Mouse (Mus musculus): ENCODE data around the gene Nr6a1. TPM values are rescaled to one million over a fixed set of nuclear protein-coding genes. Genes with fewer than 3 reads are reported as not detected.

The Nr6a1 gene
- polyA plus RNA-seq, 1 experiment = 1.8 TPM

DNA sequence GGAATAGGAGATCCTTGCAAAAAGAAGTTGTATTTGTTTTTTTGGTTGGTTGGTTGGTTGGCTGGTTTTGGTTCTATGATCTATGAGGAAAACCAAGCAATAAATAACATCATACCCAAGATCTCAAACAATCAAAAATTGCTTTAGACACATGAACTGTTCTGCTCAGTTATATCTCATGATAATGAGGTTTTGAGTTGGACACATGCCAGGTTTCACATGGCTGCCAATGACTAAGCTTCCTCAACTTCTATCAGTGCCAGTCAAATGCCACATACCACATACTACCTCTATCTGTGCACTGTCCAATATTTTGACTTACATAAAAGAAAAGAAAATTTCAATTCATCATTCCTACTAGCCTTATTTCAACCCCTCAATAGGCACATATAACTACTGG is 101.3 kb downstream of the Nr6a1 start:
- Histone ChIP-seq H3K36me3 (ENCODE audit: control insufficient read depth, insufficient read depth) (no peaks in the 10 kb centered on the region), H3K4me3 (peak overlapping the region; percentile 35), H3ac (ENCODE audit: control insufficient read depth, insufficient read length) (no peak overlapping the region), H3K4me2 (ENCODE audit: low read depth) (peak overlapping the region; percentile 83), H3K27me3 (ENCODE audit: control insufficient read depth, insufficient read depth, insufficient read length) (no peaks in the 10 kb centered on the region), H3K79me2 (ENCODE audit: control insufficient read depth, insufficient read depth) (peaks cover 52% of the 10 kb centered on the region)
- TF ChIP-seq E2F4 (IDR thresholded peaks at IDR 0.05; ENCODE audit: insufficient read depth) = no peak

DNA sequence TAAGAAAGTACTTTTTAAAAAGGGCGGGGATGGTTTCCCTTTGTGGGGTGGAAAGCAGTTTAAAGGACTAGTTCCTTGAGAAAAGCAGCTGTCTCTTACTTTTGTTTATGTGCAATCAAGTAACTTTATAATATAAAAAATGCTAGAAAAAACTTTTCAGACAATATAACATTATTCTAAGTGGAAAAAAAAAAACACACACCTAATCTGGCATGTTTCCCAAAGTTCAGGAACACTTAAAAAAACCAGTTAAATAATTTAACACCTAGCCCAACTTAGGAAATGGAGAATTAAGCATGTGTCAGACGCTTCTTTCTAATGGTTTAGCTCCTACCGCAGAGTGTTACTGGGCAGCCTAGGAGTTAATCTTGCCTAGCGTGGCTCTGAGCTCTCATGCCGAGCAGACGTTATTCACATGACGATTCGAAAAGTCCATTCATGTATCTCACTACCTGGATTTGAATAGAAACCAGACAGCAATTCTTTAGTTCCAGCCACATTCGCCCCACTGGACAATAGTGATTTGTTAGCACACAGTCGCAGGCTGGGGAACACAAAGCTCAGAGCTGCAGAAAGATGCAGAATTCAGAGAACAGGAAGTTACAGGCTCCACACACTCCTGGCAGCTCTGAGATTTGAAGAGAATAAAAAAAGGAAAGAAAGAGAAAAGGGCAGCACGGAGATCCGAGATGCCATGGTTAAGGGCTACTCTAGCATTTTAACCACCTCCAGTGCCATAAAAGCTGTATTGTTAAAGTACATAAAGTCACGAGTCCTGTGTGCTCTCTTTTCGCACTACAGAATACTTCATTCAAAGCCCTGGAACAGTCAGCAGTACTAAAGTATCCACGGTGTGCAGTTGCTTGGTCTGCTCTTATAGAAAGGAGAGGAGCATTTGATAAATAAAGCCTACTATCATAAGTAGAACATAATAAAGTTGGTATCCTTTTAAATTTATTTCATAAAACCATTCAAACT is 102.4 kb downstream of the Nr6a1 start:
- Histone ChIP-seq H3K4me3 (peak overlapping the region; percentile 35), H3K79me2 (ENCODE audit: control insufficient read depth, insufficient read depth) (peaks cover 43% of the 10 kb centered on the region), H3K27me3 (ENCODE audit: control insufficient read depth, insufficient read depth, insufficient read length) (no peaks in the 10 kb centered on the region), H3K4me2 (ENCODE audit: low read depth) (peak overlapping the region; percentile 83), H3K36me3 (ENCODE audit: control insufficient read depth, insufficient read depth) (no peaks in the 10 kb centered on the region), H3ac (ENCODE audit: control insufficient read depth, insufficient read length) (no peak overlapping the region)
- TF ChIP-seq POLR2A (IDR thresholded peaks at IDR 0.05; ENCODE audit: insufficient read length, low read depth) = no peak
- no peak for TF ChIP-seq TCF3 (IDR thresholded peaks at IDR 0.05; ENCODE audit: insufficient read length, low read depth)
- no peak for TF ChIP-seq CEBPB (IDR thresholded peaks at IDR 0.05; ENCODE audit: insufficient read depth, poor library complexity, severe bottlenecking)
- no peak for TF ChIP-seq SRF (IDR thresholded peaks at IDR 0.05; ENCODE audit: control insufficient read depth, insufficient read length, low read depth)
- no peak for TF ChIP-seq E2F4 (IDR thresholded peaks at IDR 0.05; ENCODE audit: insufficient read depth)
- no peak for TF ChIP-seq MYOD1 (IDR thresholded peaks at IDR 0.05; ENCODE audit: control insufficient read depth in 1 of 3, insufficient read length in 2 of 3, low read depth in 2 of 3)
- no peak for TF ChIP-seq REST (IDR thresholded peaks at IDR 0.05; ENCODE audit: insufficient read depth, insufficient read length)
- no peak for TF ChIP-seq TCF12 (IDR thresholded peaks at IDR 0.05; ENCODE audit: insufficient read depth, poor library complexity, severe bottlenecking)
- TF ChIP-seq MYOG (IDR thresholded peaks at IDR 0.05; ENCODE audit: control insufficient read depth in 1 of 3, insufficient read depth in 1 of 3, insufficient read length in 2 of 3, low read depth in 2 of 3) = no peak
- TF ChIP-seq USF1 (IDR thresholded peaks at IDR 0.05; ENCODE audit: low read depth) = no peak
- no peak for TF ChIP-seq MAX (IDR thresholded peaks at IDR 0.05; ENCODE audit: low read depth)
- no peak for TF ChIP-seq POLR2AphosphoS2 (IDR thresholded peaks at IDR 0.05; ENCODE audit: insufficient read length, low read depth)

DNA sequence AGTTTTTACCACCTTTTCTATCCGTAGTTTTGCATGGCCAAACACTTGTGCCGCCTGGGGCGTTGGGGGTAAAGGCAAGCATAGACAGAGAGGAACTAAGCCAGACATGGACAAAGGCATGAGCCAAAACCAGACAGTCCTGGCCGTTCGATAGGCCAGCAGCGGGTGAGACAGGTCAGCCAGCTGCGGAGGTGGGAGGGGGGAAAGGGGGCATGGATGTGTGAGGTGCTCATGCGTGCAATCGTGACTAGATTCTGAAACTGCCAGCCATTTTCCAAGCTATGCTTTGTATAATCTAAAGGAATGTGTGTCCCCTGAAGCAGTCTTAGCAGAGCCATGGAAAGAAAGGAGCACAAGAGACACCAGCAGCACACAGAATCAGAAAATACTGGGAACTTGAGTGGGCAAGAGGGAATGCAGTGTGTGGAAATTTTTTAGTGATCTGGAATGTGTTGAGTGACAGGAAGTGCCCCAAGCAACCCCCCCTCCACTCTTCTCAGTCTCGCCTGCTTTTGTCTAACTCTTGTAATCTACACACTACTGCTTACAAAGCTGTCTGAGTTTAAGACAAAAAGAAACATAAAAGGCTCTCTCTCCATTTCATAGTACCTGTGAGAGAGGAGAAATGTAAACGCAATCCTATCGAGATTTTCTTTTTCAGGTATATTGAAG is 103.4 kb downstream of the Nr6a1 start:
- Histone ChIP-seq H3K27me3 (ENCODE audit: control insufficient read depth, insufficient read depth, insufficient read length) (no peaks in the 10 kb centered on the region), H3K4me3 (peak overlapping the region; percentile 35), H3ac (ENCODE audit: control insufficient read depth, insufficient read length) (peak overlapping the region; percentile 89), H3K4me2 (ENCODE audit: low read depth) (peak overlapping the region; percentile 83), H3K36me3 (ENCODE audit: control insufficient read depth, insufficient read depth) (no peaks in the 10 kb centered on the region), H3K79me2 (ENCODE audit: control insufficient read depth, insufficient read depth) (peaks cover 43% of the 10 kb centered on the region)
- TF ChIP-seq POLR2A (IDR thresholded peaks at IDR 0.05; ENCODE audit: insufficient read length, low read depth) (peak; percentile 55), MYOG (IDR thresholded peaks at IDR 0.05; ENCODE audit: control insufficient read depth in 1 of 3, insufficient read depth in 1 of 3, insufficient read length in 2 of 3, low read depth in 2 of 3) (peak in 1 of 3 experiments; percentile 47), MYOD1 (IDR thresholded peaks at IDR 0.05; ENCODE audit: control insufficient read depth in 1 of 3, insufficient read length in 2 of 3, low read depth in 2 of 3) (peak in 2 of 3 experiments; percentile 53 to 79), MAX (IDR thresholded peaks at IDR 0.05; ENCODE audit: low read depth) (no peak), CEBPB (IDR thresholded peaks at IDR 0.05; ENCODE audit: insufficient read depth, poor library complexity, severe bottlenecking) (no peak), POLR2AphosphoS2 (IDR thresholded peaks at IDR 0.05; ENCODE audit: insufficient read length, low read depth) (peak; percentile 67), SRF (IDR thresholded peaks at IDR 0.05; ENCODE audit: control insufficient read depth, insufficient read length, low read depth) (peak; percentile 6)

DNA sequence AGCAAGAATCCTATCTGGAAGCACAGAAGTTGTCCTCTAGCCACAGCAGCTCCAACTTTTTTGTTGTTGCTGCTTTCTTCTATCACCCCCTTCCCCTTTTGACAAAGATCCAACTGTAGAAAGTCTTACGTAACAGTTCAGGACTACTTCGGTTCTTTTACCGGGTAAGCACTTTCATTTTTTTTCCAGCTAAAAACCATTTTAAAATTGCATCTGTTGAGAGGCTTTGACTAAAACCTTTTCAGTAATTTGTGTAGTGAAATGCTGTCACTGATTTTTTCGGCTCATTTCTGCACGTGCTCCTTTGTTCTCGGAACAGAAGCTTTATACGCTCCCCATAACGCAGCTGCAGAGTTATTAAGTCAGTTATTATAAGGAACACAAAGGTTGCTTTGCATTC is 104.1 kb downstream of the Nr6a1 start:
- peak overlapping the region; percentile 83 for H3K4me2 ChIP-seq (ENCODE audit: low read depth)
- peak overlapping the region; percentile 89 for H3ac ChIP-seq (ENCODE audit: control insufficient read depth, insufficient read length)
- TF ChIP-seq E2F4 (IDR thresholded peaks at IDR 0.05; ENCODE audit: insufficient read depth) = no peak
- no peak for TF ChIP-seq MYOD1 (IDR thresholded peaks at IDR 0.05; ENCODE audit: control insufficient read depth in 1 of 3, insufficient read length in 2 of 3, low read depth in 2 of 3)
- 0 out of 2 replicates have a peak, but pooled peaks have one; percentile 10 for TF ChIP-seq CEBPB (IDR thresholded peaks at IDR 0.05; ENCODE audit: insufficient read depth, poor library complexity, severe bottlenecking)
- no peak for TF ChIP-seq POLR2A (IDR thresholded peaks at IDR 0.05; ENCODE audit: insufficient read length, low read depth)
- H3K79me2 ChIP-seq (ENCODE audit: control insufficient read depth, insufficient read depth) = peaks cover 37% of the 10 kb centered on the region
- no peaks in the 10 kb centered on the region for H3K36me3 ChIP-seq (ENCODE audit: control insufficient read depth, insufficient read depth)
- no peaks in the 10 kb centered on the region for H3K27me3 ChIP-seq (ENCODE audit: control insufficient read depth, insufficient read depth, insufficient read length)
- H3K4me3 ChIP-seq = peak overlapping the region; percentile 35

DNA sequence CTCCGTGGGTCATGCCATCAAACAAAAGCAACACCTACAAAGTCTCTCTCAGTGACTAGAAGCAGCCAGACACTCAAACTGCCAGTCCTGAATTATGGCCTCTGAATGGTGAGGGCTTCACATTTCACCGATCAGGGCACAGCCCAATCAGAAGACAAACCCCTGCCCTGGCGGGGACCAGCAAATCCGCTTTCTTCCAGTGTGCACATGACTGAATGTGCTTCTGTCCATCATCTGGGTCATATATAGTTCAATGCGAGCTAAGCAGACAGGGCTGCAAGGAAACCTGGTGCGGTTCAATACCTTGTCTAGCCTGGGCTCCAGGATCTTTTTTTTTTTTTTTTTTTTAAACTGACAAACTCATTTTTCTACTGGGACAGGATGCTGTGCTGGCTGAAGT is 104.5 kb downstream of the Nr6a1 start:
- TF ChIP-seq MAX (IDR thresholded peaks at IDR 0.05; ENCODE audit: low read depth) (no peak), POLR2A (IDR thresholded peaks at IDR 0.05; ENCODE audit: insufficient read length, low read depth) (peak; percentile 60), SRF (IDR thresholded peaks at IDR 0.05; ENCODE audit: control insufficient read depth, insufficient read length, low read depth) (peak; percentile 18), POLR2AphosphoS2 (IDR thresholded peaks at IDR 0.05; ENCODE audit: insufficient read length, low read depth) (peak; percentile 70), TCF3 (IDR thresholded peaks at IDR 0.05; ENCODE audit: insufficient read length, low read depth) (no peak), USF1 (IDR thresholded peaks at IDR 0.05; ENCODE audit: low read depth) (peak; percentile 94), MYOD1 (IDR thresholded peaks at IDR 0.05; ENCODE audit: control insufficient read depth in 1 of 3, insufficient read length in 2 of 3, low read depth in 2 of 3) (no peak)
- no peak overlapping the region for H3ac ChIP-seq (ENCODE audit: control insufficient read depth, insufficient read length)
- H3K79me2 ChIP-seq (ENCODE audit: control insufficient read depth, insufficient read depth) = peaks cover 33% of the 10 kb centered on the region
- H3K27me3 ChIP-seq (ENCODE audit: control insufficient read depth, insufficient read depth, insufficient read length) = no peaks in the 10 kb centered on the region
- H3K4me2 ChIP-seq (ENCODE audit: low read depth) = peak overlapping the region; percentile 83
- H3K36me3 ChIP-seq (ENCODE audit: control insufficient read depth, insufficient read depth) = no peaks in the 10 kb centered on the region
- peak overlapping the region; percentile 35 for H3K4me3 ChIP-seq

All from myocyte (in vitro differentiated cells).